Mouse (Mus musculus): ENCODE measurements around the gene Slc16a10. TPM values are rescaled to one million over a fixed set of nuclear protein-coding genes. Genes with fewer than 3 reads are reported as not detected.

Gene Slc16a10
- polyA plus RNA-seq (2015; fragmentation: Nextera tagmentation; extraction: Ambion mirVana) = 7.3 and 8.7 TPM in 2 replicates

- ATAC-seq = peak; percentile 98
- Histone ChIP-seq H3K36me3 (ENCODE audit: insufficient read depth, low read length) (no peaks in the 10 kb centered on the region), H3K27me3 (replicated peaks; ENCODE audit: insufficient read depth, low read length) (no peaks in the 10 kb centered on the region; the same call in 1 of the 2 replicates), H3K9me3 (ENCODE audit: low read length) (no peaks in the 10 kb centered on the region), H3K4me2 (replicated peaks; ENCODE audit: low read depth, low read length) (peak within 1 kb of the TSS; percentile 91), H3K4me1 (ENCODE audit: insufficient read depth, low read depth, low read length) (no peaks in the 10 kb centered on the region), H3K4me3 (ENCODE audit: low read depth, low read length) (peak within 1 kb of the TSS; percentile 53), H3K27ac (ENCODE audit: low read length) (no peak within 1 kb of the TSS), H3K9ac (replicated peaks; ENCODE audit: low read depth) (peak within 1 kb of the TSS; percentile 46; the same call in 1 of the 2 replicates)
- TF ChIP-seq EP300 (IDR thresholded peaks at IDR 0.05) (no peak), CTCF (IDR thresholded peaks at IDR 0.05) (peak; percentile 27)
- DNase-seq (ENCODE audit: low spot score) = peak; percentile 93
- WGBS = under 1% methylated on average over 56 of the region's 76 CpGs
These were observed at the start of gene Slc16a10 for GRCm38 (mm10) chr10:40141864-40142523. Gene Slc16a10 (minus strand): TSS chr10:40142258.

GRCm38 (mm10) chr10:40191338-40191979, 49.4 kb upstream of the Slc16a10 start:
- no peaks in the 10 kb centered on the region for H3K9me3 ChIP-seq (ENCODE audit: low read length)
- H3K4me1 ChIP-seq (ENCODE audit: insufficient read depth, low read depth, low read length) = no peaks in the 10 kb centered on the region
- 32% methylated on average over 22 of the region's 22 CpGs for WGBS
- TF ChIP-seq EP300 (IDR thresholded peaks at IDR 0.05) (no peak), CTCF (IDR thresholded peaks at IDR 0.05) (no peak)
- H3K4me3 ChIP-seq (ENCODE audit: low read depth, low read length) = peak overlapping the region; percentile 0; the same call in 1 of the 2 replicates
- no peaks in the 10 kb centered on the region for H3K36me3 ChIP-seq (ENCODE audit: insufficient read depth, low read length)
- H3K4me2 ChIP-seq (replicated peaks; ENCODE audit: low read depth, low read length) = peak overlapping the region; percentile 42
- no peaks in the 10 kb centered on the region for H3K27me3 ChIP-seq (replicated peaks; ENCODE audit: insufficient read depth, low read length)
- DNase-seq (ENCODE audit: low spot score) (no peak), ATAC-seq (no peak)
- H3K27ac ChIP-seq (ENCODE audit: low read length) = no peak overlapping the region
- no peak overlapping the region for H3K9ac ChIP-seq (replicated peaks; ENCODE audit: low read depth)

- Histone ChIP-seq H3K27ac (ENCODE audit: low read length) (no peak overlapping the region), H3K4me2 (replicated peaks; ENCODE audit: low read depth, low read length) (peak overlapping the region; percentile 42; the same call in 1 of the 2 replicates), H3K4me3 (ENCODE audit: low read depth, low read length) (no peak overlapping the region), H3K9ac (replicated peaks; ENCODE audit: low read depth) (no peak overlapping the region), H3K4me1 (ENCODE audit: insufficient read depth, low read depth, low read length) (no peaks in the 10 kb centered on the region), H3K9me3 (ENCODE audit: low read length) (no peaks in the 10 kb centered on the region), H3K27me3 (replicated peaks; ENCODE audit: insufficient read depth, low read length) (no peaks in the 10 kb centered on the region), H3K36me3 (ENCODE audit: insufficient read depth, low read length) (no peaks in the 10 kb centered on the region)
- ATAC-seq (no peak), DNase-seq (ENCODE audit: low spot score) (no peak)
- TF ChIP-seq EP300 (IDR thresholded peaks at IDR 0.05) (no peak), CTCF (IDR thresholded peaks at IDR 0.05) (peak; percentile 22)
- WGBS = 76% methylated on average over 8 of the region's 8 CpGs
These were observed 48.8 kb upstream of the Slc16a10 start for GRCm38 (mm10) chr10:40190871-40191270.

GRCm38 (mm10) chr10:40189689-40190088, 47.6 kb upstream of the Slc16a10 start:
- Histone ChIP-seq H3K9ac (replicated peaks; ENCODE audit: low read depth) (no peak overlapping the region), H3K27me3 (replicated peaks; ENCODE audit: insufficient read depth, low read length) (no peaks in the 10 kb centered on the region), H3K27ac (ENCODE audit: low read length) (no peak overlapping the region), H3K36me3 (ENCODE audit: insufficient read depth, low read length) (no peaks in the 10 kb centered on the region), H3K4me3 (ENCODE audit: low read depth, low read length) (no peak overlapping the region), H3K9me3 (ENCODE audit: low read length) (no peaks in the 10 kb centered on the region), H3K4me1 (ENCODE audit: insufficient read depth, low read depth, low read length) (no peaks in the 10 kb centered on the region), H3K4me2 (replicated peaks; ENCODE audit: low read depth, low read length) (no peak overlapping the region)
- TF ChIP-seq CTCF (IDR thresholded peaks at IDR 0.05) = no peak
- no peak for TF ChIP-seq EP300 (IDR thresholded peaks at IDR 0.05)
- ATAC-seq (no peak), DNase-seq (ENCODE audit: low spot score) (no peak)
- 86% methylated on average over 2 of the region's 2 CpGs for WGBS

- TF ChIP-seq EP300 (IDR thresholded peaks at IDR 0.05) (no peak), CTCF (IDR thresholded peaks at IDR 0.05) (no peak)
- H3K36me3 ChIP-seq (ENCODE audit: insufficient read depth, low read length) = no peaks in the 10 kb centered on the region
- no peak for DNase-seq (ENCODE audit: low spot score)
- no peak overlapping the region for H3K4me2 ChIP-seq (replicated peaks; ENCODE audit: low read depth, low read length)
- H3K9me3 ChIP-seq (ENCODE audit: low read length) = no peaks in the 10 kb centered on the region
- H3K27ac ChIP-seq (ENCODE audit: low read length) = no peak overlapping the region
- H3K9ac ChIP-seq (replicated peaks; ENCODE audit: low read depth) = no peak overlapping the region
- ATAC-seq = no peak
- no peak overlapping the region for H3K4me3 ChIP-seq (ENCODE audit: low read depth, low read length)
- H3K4me1 ChIP-seq (ENCODE audit: insufficient read depth, low read depth, low read length) = no peaks in the 10 kb centered on the region
- H3K27me3 ChIP-seq (replicated peaks; ENCODE audit: insufficient read depth, low read length) = no peaks in the 10 kb centered on the region
- WGBS = 66% methylated on average over 3 of the region's 3 CpGs
These were observed 46.8 kb upstream of the Slc16a10 start for GRCm38 (mm10) chr10:40188831-40189230.

- Histone ChIP-seq H3K4me2 (replicated peaks; ENCODE audit: low read depth, low read length) (no peak overlapping the region), H3K27me3 (replicated peaks; ENCODE audit: insufficient read depth, low read length) (no peaks in the 10 kb centered on the region), H3K9ac (replicated peaks; ENCODE audit: low read depth) (no peak overlapping the region), H3K9me3 (ENCODE audit: low read length) (no peaks in the 10 kb centered on the region), H3K4me1 (ENCODE audit: insufficient read depth, low read depth, low read length) (no peaks in the 10 kb centered on the region), H3K36me3 (ENCODE audit: insufficient read depth, low read length) (no peaks in the 10 kb centered on the region), H3K27ac (ENCODE audit: low read length) (no peak overlapping the region), H3K4me3 (ENCODE audit: low read depth, low read length) (no peak overlapping the region)
- TF ChIP-seq CTCF (IDR thresholded peaks at IDR 0.05) = no peak
- no peak for TF ChIP-seq EP300 (IDR thresholded peaks at IDR 0.05)
- no peak for ATAC-seq
- no peak for DNase-seq (ENCODE audit: low spot score)
These were observed 43.9 kb upstream of the Slc16a10 start for GRCm38 (mm10) chr10:40185956-40186355.
